Mouse (Mus musculus) olfactory bulb, adult 2 months (tissue): Measurements from ENCODE around the gene Tpm3.

Experiments
- CTCF ChIP-seq: fragments of 200-500 bp; IDR thresholded peaks from 2 replicates; pipeline ENCODE4 v1.5.1; 2012; ENCODE audit warnings: low read depth, mild to moderate bottlenecking, low read length, moderate library complexity; ENCODE audit not compliant: insufficient read depth
- POLR2A ChIP-seq: fragments of 200-500 bp; IDR thresholded peaks from 2 replicates; pipeline ENCODE4 v1.6.1; 2012; ENCODE audit warnings: mild to moderate bottlenecking, low read depth, low read length, moderate library complexity; ENCODE audit not compliant: insufficient read depth

DNA sequence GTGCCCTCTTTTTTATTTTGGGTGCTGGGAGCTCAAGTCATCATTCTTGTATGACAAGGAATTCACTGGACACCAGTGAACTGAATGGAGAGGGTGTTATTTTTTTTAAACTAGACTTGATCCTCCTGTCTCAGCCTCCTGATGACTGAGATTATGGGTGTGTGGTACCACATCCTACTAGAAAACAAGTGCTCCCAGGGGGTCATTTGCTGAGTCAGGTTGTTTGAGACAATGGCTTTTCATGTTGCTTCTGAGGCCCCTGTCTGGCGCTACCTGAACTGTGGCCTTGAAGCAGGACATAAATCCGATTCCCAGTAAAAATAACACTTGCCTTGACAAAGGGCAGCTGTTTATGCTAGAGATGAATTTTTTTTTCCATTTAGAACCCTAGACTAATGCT lies 30.7 kb downstream of the Tpm3 start:
- TF ChIP-seq CTCF = no peak
- TF ChIP-seq POLR2A = no peak
